Mouse (Mus musculus) MEL (cell line): ENCODE data around the gene Adamtsl1. TPM values are rescaled to one million over a fixed set of nuclear protein-coding genes. Genes with fewer than 3 reads are reported as not detected.

ENCODE experiments used
- DNase-seq: peaks from one replicate; pipeline ENCODE4 v3.0.0; 2011; ENCODE audit warnings: low read depth, low spot score
- H3K27ac ChIP-seq: 2 replicates; pipeline ENCODE4 v1.5.1; 2012; ENCODE audit warnings: low read depth, mild to moderate bottlenecking, control low read depth, low read length, moderate library complexity; ENCODE audit not compliant: control insufficient read depth
- H3K27me3 ChIP-seq, 2 experiments: fragments of 150-350 bp in 1 of 2; sonication (generic) in 1 of 2; 2 replicates each; pipeline ENCODE4 v1.6.1; 2012; ENCODE audit warnings: low read length in 2 of 2, mild to moderate bottlenecking in 2 of 2, improper control_type of control experiment in 1 of 2, moderate library complexity in 1 of 2; ENCODE audit not compliant: insufficient read depth in 2 of 2, control insufficient read depth in 1 of 2
- H3K36me3 ChIP-seq, 2 experiments: 2 replicates each; pipeline ENCODE4 v1.6.1; 2012 to 2014; ENCODE audit warnings: low read length in 2 of 2, improper control_type of control experiment in 1 of 2, inconsistent platforms in 1 of 2, mild to moderate bottlenecking in 1 of 2; ENCODE audit not compliant: insufficient read depth in 2 of 2, control insufficient read depth in 1 of 2
- H3K4me1 ChIP-seq, 2 experiments: fragments of 150-350 bp in 1 of 2; sonication (generic) in 1 of 2; 2 replicates each; pipeline ENCODE4 v1.6.1; 2012; ENCODE audit warnings: low read length in 2 of 2, improper control_type of control experiment in 1 of 2, mild to moderate bottlenecking in 1 of 2; ENCODE audit not compliant: insufficient read depth in 2 of 2, control insufficient read depth in 1 of 2
- H3K4me3 ChIP-seq, 2 experiments: fragments of 150-350 bp in 1 of 2; sonication (generic) in 1 of 2; 2 replicates each; pipeline ENCODE4 v1.5.1; 2012; ENCODE audit warnings: low read depth in 2 of 2, low read length in 2 of 2, mild to moderate bottlenecking in 2 of 2, moderate library complexity in 2 of 2, control low read depth in 1 of 2, improper control_type of control experiment in 1 of 2; ENCODE audit not compliant: control insufficient read depth in 1 of 2, insufficient read depth in 1 of 2
- H3K79me2 ChIP-seq: 2 replicates; pipeline ENCODE4 v1.6.1; 2012; ENCODE audit warnings: mild to moderate bottlenecking, low read length, moderate library complexity; ENCODE audit not compliant: control insufficient read depth, poor library complexity, insufficient read depth
- H3K9ac ChIP-seq: 2 replicates; pipeline ENCODE4 v1.6.1; 2012; ENCODE audit warnings: low read depth, mild to moderate bottlenecking, control low read depth, low read length, moderate library complexity; ENCODE audit not compliant: control insufficient read depth, poor library complexity, severe bottlenecking
- H3K9me3 ChIP-seq: fragments of 150-350 bp; sonication (generic); replicated peaks from 2 replicates; pipeline ENCODE4 v1.6.1; 2012; ENCODE audit warnings: mild to moderate bottlenecking, low read length, improper control_type of control experiment, moderate library complexity; ENCODE audit not compliant: insufficient read depth
- BHLHE40 ChIP-seq: IDR thresholded peaks from 2 replicates; pipeline ENCODE4 v1.6.1; 2012; ENCODE audit warnings: low read depth, mild to moderate bottlenecking, inconsistent platforms, low read length, improper control_type of control experiment, borderline replicate concordance
- CHD1 ChIP-seq: IDR thresholded peaks from 2 replicates; pipeline ENCODE4 v1.6.1; 2012; ENCODE audit warnings: low read depth, mild to moderate bottlenecking, inconsistent platforms, low read length, improper control_type of control experiment
- CHD2 ChIP-seq: IDR thresholded peaks from 2 replicates; pipeline ENCODE4 v1.6.1; 2011; ENCODE audit warnings: low read length, improper control_type of control experiment
- E2F4 ChIP-seq: IDR thresholded peaks from 2 replicates; pipeline ENCODE4 v1.6.1; 2011; ENCODE audit warnings: low read depth, low read length, improper control_type of control experiment, borderline replicate concordance
- ELF1 ChIP-seq: IDR thresholded peaks from 2 replicates; pipeline ENCODE4 v1.6.1; 2014; ENCODE audit warnings: low read depth, mild to moderate bottlenecking, inconsistent platforms, low read length, improper control_type of control experiment, moderate library complexity
- EP300 ChIP-seq, 2 experiments: IDR thresholded peaks; 2 replicates each; pipeline ENCODE4 v1.6.1; 2011; ENCODE audit warnings: improper control_type of control experiment in 2 of 2, low read length in 2 of 2, low read depth in 1 of 2, mild to moderate bottlenecking in 1 of 2
- ETS1 ChIP-seq: IDR thresholded peaks from 2 replicates; pipeline ENCODE4 v1.6.1; 2012; ENCODE audit warnings: low read depth, mild to moderate bottlenecking, inconsistent platforms, low read length, improper control_type of control experiment, moderate library complexity
- GABPA ChIP-seq: IDR thresholded peaks from 2 replicates; pipeline ENCODE4 v1.6.1; 2012; ENCODE audit warnings: low read depth, mild to moderate bottlenecking, inconsistent platforms, low read length, improper control_type of control experiment, moderate library complexity
- GATA1 ChIP-seq: IDR thresholded peaks from 2 replicates; pipeline ENCODE4 v1.6.1; 2011; ENCODE audit warnings: low read depth, low read length, improper control_type of control experiment
- HCFC1 ChIP-seq: IDR thresholded peaks from 2 replicates; pipeline ENCODE4 v1.6.1; 2012; ENCODE audit warnings: low read depth, mild to moderate bottlenecking, inconsistent platforms, low read length, improper control_type of control experiment, moderate library complexity
- JUND ChIP-seq: IDR thresholded peaks from 2 replicates; pipeline ENCODE4 v1.6.1; 2011; ENCODE audit warnings: low read depth, mild to moderate bottlenecking, improper control_type of control experiment, low read length
- KAT2A ChIP-seq: conservative IDR thresholded peaks from 2 replicates; pipeline ENCODE4 v1.6.1; 2012; ENCODE audit warnings: low read depth, low read length, improper control_type of control experiment, inconsistent platforms
- MAFK ChIP-seq: IDR thresholded peaks from 2 replicates; pipeline ENCODE4 v1.6.1; 2011; ENCODE audit warnings: low read depth, mild to moderate bottlenecking, low read length, improper control_type of control experiment, borderline replicate concordance
- MAX ChIP-seq: IDR thresholded peaks from 2 replicates; pipeline ENCODE4 v1.6.1; 2011; ENCODE audit warnings: low read length, improper control_type of control experiment
- MAZ ChIP-seq: IDR thresholded peaks from 2 replicates; pipeline ENCODE4 v1.6.1; 2012; ENCODE audit warnings: low read depth, mild to moderate bottlenecking, inconsistent platforms, low read length, improper control_type of control experiment
- MEF2A ChIP-seq: IDR thresholded peaks from 2 replicates; pipeline ENCODE4 v1.6.1; 2014; ENCODE audit warnings: low read depth, mild to moderate bottlenecking, inconsistent platforms, low read length, improper control_type of control experiment; ENCODE audit not compliant: poor library complexity, insufficient replicate concordance, severe bottlenecking; ENCODE audit errors: extremely low read depth
- MXI1 ChIP-seq: IDR thresholded peaks from 2 replicates; pipeline ENCODE4 v1.6.1; 2011; ENCODE audit warnings: mild to moderate bottlenecking, low read depth, low read length, improper control_type of control experiment
- MYB ChIP-seq: IDR thresholded peaks from 2 replicates; pipeline ENCODE4 v1.6.1; 2011; ENCODE audit warnings: mild to moderate bottlenecking, low read depth, low read length, improper control_type of control experiment
- MYC ChIP-seq: IDR thresholded peaks from 2 replicates; pipeline ENCODE4 v1.6.1; 2011; ENCODE audit warnings: low read depth, mild to moderate bottlenecking, low read length, improper control_type of control experiment, moderate library complexity
- NELFE ChIP-seq: IDR thresholded peaks from 2 replicates; pipeline ENCODE4 v1.6.1; 2011; ENCODE audit warnings: low read depth, low read length, improper control_type of control experiment
- NRF1 ChIP-seq: IDR thresholded peaks from 2 replicates; pipeline ENCODE4 v1.6.1; 2014; ENCODE audit warnings: low read depth, mild to moderate bottlenecking, inconsistent platforms, low read length, improper control_type of control experiment, moderate library complexity; ENCODE audit not compliant: poor library complexity, insufficient read depth, severe bottlenecking
- POLR2A ChIP-seq, 2 experiments: IDR thresholded peaks; 2 replicates each; pipeline ENCODE4 v1.6.1; 2011 to 2012; ENCODE audit warnings: low read length in 2 of 2, mild to moderate bottlenecking in 2 of 2, control low read depth in 1 of 2, improper control_type of control experiment in 1 of 2, low read depth in 1 of 2, moderate library complexity in 1 of 2; ENCODE audit not compliant: control insufficient read depth in 1 of 2, insufficient read depth in 1 of 2, poor library complexity in 1 of 2
- POLR2AphosphoS2 ChIP-seq: IDR thresholded peaks from 2 replicates; pipeline ENCODE4 v1.6.1; 2011; ENCODE audit warnings: low read length, improper control_type of control experiment
- POLR2AphosphoS5 ChIP-seq: IDR thresholded peaks from 2 replicates; pipeline ENCODE4 v1.6.1; 2012; ENCODE audit warnings: low read depth, borderline replicate concordance, mild to moderate bottlenecking, inconsistent platforms, low read length, moderate library complexity, mixed read lengths
- RAD21 ChIP-seq: IDR thresholded peaks from 2 replicates; pipeline ENCODE4 v1.6.1; 2011; ENCODE audit warnings: mild to moderate bottlenecking, low read depth, low read length, improper control_type of control experiment
- RCOR1 ChIP-seq: IDR thresholded peaks from 2 replicates; pipeline ENCODE4 v1.6.1; 2012; ENCODE audit warnings: low read depth, mild to moderate bottlenecking, inconsistent platforms, low read length, improper control_type of control experiment
- SIN3A ChIP-seq: IDR thresholded peaks from 2 replicates; pipeline ENCODE4 v1.6.1; 2012; ENCODE audit warnings: low read length, improper control_type of control experiment, inconsistent platforms
- SMC3 ChIP-seq: IDR thresholded peaks from 2 replicates; pipeline ENCODE4 v1.6.1; 2011; ENCODE audit warnings: low read depth, low read length, improper control_type of control experiment
- TAL1 ChIP-seq: IDR thresholded peaks from 2 replicates; pipeline ENCODE4 v1.6.1; 2012; ENCODE audit warnings: mild to moderate bottlenecking, inconsistent platforms, low read length, moderate library complexity, mixed read lengths
- TBP ChIP-seq: IDR thresholded peaks from 2 replicates; pipeline ENCODE4 v1.8.0; 2011; ENCODE audit warnings: low read depth, low read length, improper control_type of control experiment
- TCF12 ChIP-seq: IDR thresholded peaks from 2 replicates; pipeline ENCODE4 v1.6.1; 2014; ENCODE audit warnings: low read depth, mild to moderate bottlenecking, inconsistent platforms, low read length, improper control_type of control experiment, moderate library complexity
- UBTF ChIP-seq: IDR thresholded peaks from 2 replicates; pipeline ENCODE4 v1.6.1; 2012; ENCODE audit warnings: low read depth, mild to moderate bottlenecking, inconsistent platforms, low read length, improper control_type of control experiment, moderate library complexity, borderline replicate concordance; ENCODE audit not compliant: insufficient read depth
- USF1 ChIP-seq: IDR thresholded peaks from 2 replicates; pipeline ENCODE4 v1.6.1; 2014; ENCODE audit warnings: low read depth, mild to moderate bottlenecking, inconsistent platforms, low read length, improper control_type of control experiment, moderate library complexity
- USF2 ChIP-seq, 2 experiments: IDR thresholded peaks; 2 replicates each; pipeline ENCODE4 v1.6.1; 2011 to 2012; ENCODE audit warnings: improper control_type of control experiment in 2 of 2, low read length in 2 of 2, borderline replicate concordance in 1 of 2, inconsistent platforms in 1 of 2, low read depth in 1 of 2, mild to moderate bottlenecking in 1 of 2; ENCODE audit not compliant: insufficient read depth in 1 of 2
- ZC3H11A ChIP-seq: IDR thresholded peaks from 2 replicates; pipeline ENCODE4 v1.6.1; 2012; ENCODE audit warnings: low read depth, mild to moderate bottlenecking, inconsistent platforms, low read length, improper control_type of control experiment
- ZKSCAN1 ChIP-seq: IDR thresholded peaks from 2 replicates; pipeline ENCODE4 v1.6.1; 2012; ENCODE audit warnings: low read depth, mild to moderate bottlenecking, inconsistent platforms, low read length, improper control_type of control experiment, moderate library complexity
- ZMIZ1 ChIP-seq: IDR thresholded peaks from 2 replicates; pipeline ENCODE4 v1.6.1; 2012; ENCODE audit warnings: low read depth, mild to moderate bottlenecking, inconsistent platforms, low read length, improper control_type of control experiment, moderate library complexity
- ZNF384 ChIP-seq: IDR thresholded peaks from 2 replicates; pipeline ENCODE4 v1.6.1; 2012; ENCODE audit warnings: low read depth, mild to moderate bottlenecking, inconsistent platforms, low read length, improper control_type of control experiment
- polyA plus RNA-seq, 2 experiments: library from polyadenylated mRNA; stranded (reverse) in 1 of 2; unstranded in 1 of 2; fragments of >175 nt in 1 of 2; fragments of >200 nt in 1 of 2; gene quantifications; 2 replicates each; pipeline versions ENCODE4 v1.2.1 to v1.2.4; 2012; ENCODE audit warnings: low replicate concordance in 2 of 2, low read depth in 1 of 2; ENCODE audit not compliant: insufficient read length in 2 of 2, insufficient read depth in 1 of 2, missing spikeins in 1 of 2
- total RNA-seq: library from RNA; depleted of rRNA; stranded (reverse); fragments of 300-350 nt; gene quantifications from 2 replicates; pipeline ENCODE4 v1.2.3, GENCODE M21; 2012

Adamtsl1 gene
- total and polyA plus RNA-seq, 3 experiments = not detected

GRCm38 (mm10) chr4:85953590-85953989, 439.6 kb downstream of the Adamtsl1 start:
- Histone ChIP-seq H3K27ac (peak overlapping the region; percentile 96), H3K4me3 (peak overlapping the region; percentile 45 to 64), H3K36me3 (peaks cover 0 to 33% of the 10 kb centered on the region in 2 experiments; a peak in 2 of 4 replicates), H3K4me1 (peaks cover 23 to 26% of the 10 kb centered on the region in 2 experiments), H3K9me3 (no peaks in the 10 kb centered on the region), H3K79me2 (no peaks in the 10 kb centered on the region), H3K27me3 (no peaks in the 10 kb centered on the region), H3K9ac (peak overlapping the region; percentile 53)
- peak; percentile 97 for DNase-seq
- TF ChIP-seq ZMIZ1 = no peak
- TF ChIP-seq GABPA = no peak
- TF ChIP-seq MXI1 = peak; percentile 38; the same call in 1 of the 2 replicates
- TF ChIP-seq TBP = peak; percentile 31; the same call in 1 of the 2 replicates
- peak; percentile 86 for TF ChIP-seq GATA1
- TF ChIP-seq POLR2AphosphoS5 = no peak
- TF ChIP-seq EP300 (IDR thresholded peaks at IDR 0.05; ENCODE audit: low read depth in 1 of 2, low read length in 2 of 2) = peak; percentile 92 to 97
- no peak for TF ChIP-seq CHD2
- no peak for TF ChIP-seq HCFC1
- no peak for TF ChIP-seq JUND
- TF ChIP-seq USF1 = no peak
- TF ChIP-seq UBTF = no peak
- peak; percentile 51; the same call in 1 of the 2 replicates for TF ChIP-seq BHLHE40
- no peak for TF ChIP-seq USF2 (IDR thresholded peaks at IDR 0.05; ENCODE audit: borderline replicate concordance in 1 of 2, insufficient read depth in 1 of 2, low read depth in 1 of 2, low read length in 2 of 2)
- TF ChIP-seq MYB = peak; percentile 88
- TF ChIP-seq TCF12 = peak; percentile 87
- TF ChIP-seq MYC = peak; percentile 80
- peak; percentile 67 for TF ChIP-seq SIN3A
- no peak for TF ChIP-seq RAD21
- TF ChIP-seq POLR2A (IDR thresholded peaks at IDR 0.05; ENCODE audit: control insufficient read depth in 1 of 2, insufficient read depth in 1 of 2, low read depth in 1 of 2, low read length in 2 of 2, poor library complexity in 1 of 2) = no peak
- TF ChIP-seq KAT2A = no peak
- no peak; the same call in 1 of the 2 replicates for TF ChIP-seq ELF1
- peak; percentile 73 for TF ChIP-seq RCOR1
- no peak for TF ChIP-seq CHD1
- no peak for TF ChIP-seq MEF2A
- no peak for TF ChIP-seq SMC3
- no peak for TF ChIP-seq NRF1
- peak; percentile 39; the same call in 1 of the 2 replicates for TF ChIP-seq POLR2AphosphoS2
- no peak for TF ChIP-seq ZC3H11A
- TF ChIP-seq ETS1 = peak; percentile 97
- TF ChIP-seq MAFK = no peak
- no peak for TF ChIP-seq ZKSCAN1
- peak; percentile 50; the same call in 1 of the 2 replicates for TF ChIP-seq E2F4
- peak; percentile 55 for TF ChIP-seq MAX
- TF ChIP-seq ZNF384 = no peak
- TF ChIP-seq MAZ = no peak
- peak; percentile 76 for TF ChIP-seq TAL1
- TF ChIP-seq NELFE = no peak; the same call in 1 of the 2 replicates
